Mouse (Mus musculus) CH12.LX (cell line): ENCODE measurements around the gene Fars2. TPM values are rescaled to one million over a fixed set of nuclear protein-coding genes. Genes with fewer than 3 reads are reported as not detected.

ENCODE experiments used
- DNase-seq: peaks from one replicate; pipeline ENCODE4 v3.0.0-alpha.2; 2013; ENCODE audit errors: extremely low read depth
- H3K27ac ChIP-seq: 2 replicates; pipeline ENCODE4 v1.5.1; 2012; ENCODE audit warnings: low read depth, mild to moderate bottlenecking, control low read depth, moderate library complexity; ENCODE audit not compliant: insufficient read depth
- H3K27me3 ChIP-seq: replicated peaks from 2 replicates; pipeline ENCODE3; 2012; ENCODE audit warnings: inconsistent platforms
- H3K36me3 ChIP-seq, 2 experiments: replicated peaks in 1 of 2; 2 replicates each; pipeline versions ENCODE3 to v1.6.1; 2012; ENCODE audit warnings: inconsistent platforms in 1 of 2, low read length in 1 of 2, mild to moderate bottlenecking in 1 of 2, mixed read lengths in 1 of 2, moderate library complexity in 1 of 2; ENCODE audit not compliant: control insufficient read depth in 1 of 2, insufficient read depth in 1 of 2
- H3K4me1 ChIP-seq, 2 experiments: 2 replicates each; pipeline ENCODE4 v1.6.1; 2012; ENCODE audit warnings: inconsistent platforms in 1 of 2, moderate library complexity in 1 of 2; ENCODE audit not compliant: insufficient read depth in 2 of 2, control insufficient read depth in 1 of 2
- H3K4me2 ChIP-seq: 2 replicates; pipeline ENCODE4 v1.6.1; 2012; ENCODE audit warnings: low read depth, mild to moderate bottlenecking, control low read depth; ENCODE audit not compliant: poor library complexity, insufficient read depth, severe bottlenecking
- H3K4me3 ChIP-seq, 3 experiments: fragments of 150-350 bp in 1 of 3; sonication (generic) in 1 of 3; replicated peaks in 1 of 3; 2 replicates each; pipeline versions ENCODE3 to v1.5.1; 2011 to 2012; ENCODE audit warnings: low read depth in 2 of 3, low read length in 2 of 3, mild to moderate bottlenecking in 2 of 3, moderate library complexity in 2 of 3, control low read depth in 1 of 3, improper control_type of control experiment in 1 of 3, inconsistent platforms in 1 of 3, mixed read lengths in 1 of 3; ENCODE audit not compliant: poor library complexity in 1 of 3
- H3K79me2 ChIP-seq: replicated peaks from 2 replicates; pipeline ENCODE4 v1.6.1; 2012; ENCODE audit warnings: mild to moderate bottlenecking, moderate library complexity; ENCODE audit not compliant: control insufficient read depth, poor library complexity, insufficient read depth, severe bottlenecking; ENCODE audit errors: extremely low read depth
- H3K9ac ChIP-seq: 2 replicates; pipeline ENCODE4 v1.6.1; 2012; ENCODE audit warnings: low read depth, mild to moderate bottlenecking, control low read depth, moderate library complexity; ENCODE audit not compliant: insufficient read depth
- H3K9me3 ChIP-seq: replicated peaks from 2 replicates; pipeline ENCODE3; 2012; ENCODE audit warnings: low read length, inconsistent platforms, mixed read lengths
- BHLHE40 ChIP-seq: IDR thresholded peaks from 2 replicates; pipeline ENCODE4 v1.6.1; 2011; ENCODE audit warnings: mild to moderate bottlenecking, low read depth, low read length, improper control_type of control experiment
- CHD1 ChIP-seq: IDR thresholded peaks from 2 replicates; pipeline ENCODE4 v1.6.1; 2012; ENCODE audit warnings: low read depth, low read length, improper control_type of control experiment, inconsistent platforms
- CHD2 ChIP-seq: IDR thresholded peaks from 2 replicates; pipeline ENCODE4 v1.6.1; 2011; ENCODE audit warnings: low read length, improper control_type of control experiment
- CTCF ChIP-seq, 2 experiments: IDR thresholded peaks in 1 of 2; conservative IDR thresholded peaks in 1 of 2; 2 replicates each; pipeline ENCODE4 v1.5.1; 2011 to 2012; ENCODE audit warnings: low read depth in 2 of 2, low read length in 2 of 2, improper control_type of control experiment in 1 of 2, inconsistent platforms in 1 of 2, mild to moderate bottlenecking in 1 of 2, moderate library complexity in 1 of 2
- ELF1 ChIP-seq: IDR thresholded peaks from 2 replicates; pipeline ENCODE4 v1.6.1; 2014; ENCODE audit warnings: low read depth, mild to moderate bottlenecking, inconsistent platforms, low read length, improper control_type of control experiment
- EP300 ChIP-seq: IDR thresholded peaks from 2 replicates; pipeline ENCODE4 v1.6.1; 2011; ENCODE audit warnings: low read length, improper control_type of control experiment
- GABPA ChIP-seq: IDR thresholded peaks from 2 replicates; pipeline ENCODE4 v1.6.1; 2012; ENCODE audit warnings: low read depth, low read length, improper control_type of control experiment, inconsistent platforms; ENCODE audit not compliant: insufficient replicate concordance
- HCFC1 ChIP-seq: IDR thresholded peaks from 2 replicates; pipeline ENCODE4 v1.6.1; 2012; ENCODE audit warnings: low read depth, mild to moderate bottlenecking, inconsistent platforms, low read length, improper control_type of control experiment
- JUN ChIP-seq: IDR thresholded peaks from 2 replicates; pipeline ENCODE4 v1.6.1; 2011; ENCODE audit warnings: low read depth, mild to moderate bottlenecking, low read length, improper control_type of control experiment, moderate library complexity; ENCODE audit not compliant: insufficient read depth
- KAT2A ChIP-seq: IDR thresholded peaks from 2 replicates; pipeline ENCODE4 v1.6.1; 2012; ENCODE audit warnings: low read length, improper control_type of control experiment, inconsistent platforms; ENCODE audit not compliant: insufficient replicate concordance
- MAFK ChIP-seq: IDR thresholded peaks from 2 replicates; pipeline ENCODE4 v1.6.1; 2011; ENCODE audit warnings: low read length, improper control_type of control experiment; ENCODE audit not compliant: insufficient replicate concordance
- MAX ChIP-seq: IDR thresholded peaks from 2 replicates; pipeline ENCODE4 v1.6.1; 2011; ENCODE audit warnings: low read length, improper control_type of control experiment
- MAZ ChIP-seq: IDR thresholded peaks from 2 replicates; pipeline ENCODE4 v1.6.1; 2012; ENCODE audit warnings: low read depth, mild to moderate bottlenecking, inconsistent platforms, low read length, improper control_type of control experiment, moderate library complexity
- MEF2A ChIP-seq: IDR thresholded peaks from 2 replicates; pipeline ENCODE4 v1.6.1; 2014; ENCODE audit warnings: low read depth, mild to moderate bottlenecking, inconsistent platforms, low read length, improper control_type of control experiment, borderline replicate concordance
- MYC ChIP-seq: IDR thresholded peaks from 2 replicates; pipeline ENCODE4 v1.6.1; 2011; ENCODE audit warnings: low read depth, mild to moderate bottlenecking, improper control_type of control experiment, low read length
- NRF1 ChIP-seq: IDR thresholded peaks from 2 replicates; pipeline ENCODE4 v1.6.1; 2014; ENCODE audit warnings: low read depth, mild to moderate bottlenecking, inconsistent platforms, low read length, improper control_type of control experiment, moderate library complexity
- POLR2A ChIP-seq: IDR thresholded peaks from 2 replicates; pipeline ENCODE4 v1.6.1; 2011; ENCODE audit warnings: low read depth, mild to moderate bottlenecking, improper control_type of control experiment, low read length
- POLR2AphosphoS2 ChIP-seq: IDR thresholded peaks from 2 replicates; pipeline ENCODE4 v1.6.1; 2011; ENCODE audit warnings: low read depth, low read length, improper control_type of control experiment
- RAD21 ChIP-seq: IDR thresholded peaks from 2 replicates; pipeline ENCODE4 v1.6.1; 2011; ENCODE audit warnings: low read depth, mild to moderate bottlenecking, low read length, improper control_type of control experiment, moderate library complexity
- RCOR1 ChIP-seq: conservative IDR thresholded peaks from 2 replicates; pipeline ENCODE4 v1.6.1; 2012; ENCODE audit warnings: low read depth, mild to moderate bottlenecking, inconsistent platforms, low read length, improper control_type of control experiment
- SIN3A ChIP-seq: IDR thresholded peaks from 2 replicates; pipeline ENCODE4 v1.6.1; 2012; ENCODE audit warnings: low read length, improper control_type of control experiment, inconsistent platforms
- SMC3 ChIP-seq: IDR thresholded peaks from 2 replicates; pipeline ENCODE4 v1.6.1; 2011; ENCODE audit warnings: low read depth, low read length, improper control_type of control experiment
- TCF12 ChIP-seq: IDR thresholded peaks from 2 replicates; pipeline ENCODE4 v1.6.1; 2014; ENCODE audit warnings: low read depth, mild to moderate bottlenecking, inconsistent platforms, low read length, improper control_type of control experiment
- UBTF ChIP-seq: IDR thresholded peaks from 2 replicates; pipeline ENCODE4 v1.6.1; 2012; ENCODE audit warnings: low read depth, mild to moderate bottlenecking, inconsistent platforms, low read length, improper control_type of control experiment, moderate library complexity
- USF1 ChIP-seq: IDR thresholded peaks from 2 replicates; pipeline ENCODE4 v1.6.1; 2014; ENCODE audit warnings: low read depth, mild to moderate bottlenecking, inconsistent platforms, low read length, improper control_type of control experiment
- USF2 ChIP-seq: conservative IDR thresholded peaks from 2 replicates; pipeline ENCODE4 v1.6.1; 2011; ENCODE audit warnings: low read depth, low read length, improper control_type of control experiment
- ZKSCAN1 ChIP-seq: IDR thresholded peaks from 2 replicates; pipeline ENCODE4 v1.6.1; 2012; ENCODE audit warnings: low read depth, inconsistent platforms, low read length, improper control_type of control experiment, borderline replicate concordance
- ZMIZ1 ChIP-seq: IDR thresholded peaks from 2 replicates; pipeline ENCODE4 v1.6.1; 2012; ENCODE audit warnings: low read depth, mild to moderate bottlenecking, inconsistent platforms, low read length, improper control_type of control experiment
- ZNF384 ChIP-seq: IDR thresholded peaks from 2 replicates; pipeline ENCODE4 v1.6.1; 2012; ENCODE audit warnings: low read depth, low read length, improper control_type of control experiment, inconsistent platforms
- dilution Hi-C: fragments of 300-500 bp; cut with MboI; formaldehyde crosslinking; loops from 2 replicates; pipeline ENCODE4 v1.14.3; 2020; ENCODE audit warnings: low sequenced_read_pairs; ENCODE audit not compliant: extremely low pct_unique_long_range_greater_than_20kb, extremely low pct_ligation_motif_present
- in situ Hi-C: fragments of 300-500 bp; cut with MboI; formaldehyde crosslinking; loops from 3 replicates; pipeline ENCODE4 v1.14.3; 2019; ENCODE audit warnings: low sequenced_read_pairs, low pct_ligation_motif_present, low pct_unique_long_range_greater_than_20kb, mixed read lengths
- polyA plus RNA-seq: library from polyadenylated mRNA; unstranded; fragments of >175 nt; gene quantifications from 2 replicates; pipeline ENCODE4 v1.2.1, GENCODE M21; 2012; ENCODE audit warnings: low read depth; ENCODE audit not compliant: insufficient read length
- total RNA-seq, 2 experiments: library from RNA; depleted of rRNA; stranded (reverse); fragments of 300-350 nt in 1 of 2; fragments of >200 nt in 1 of 2; gene quantifications; 2 replicates each; pipeline ENCODE4 v1.2.3; 2012 to 2014

Gene Fars2
- total and polyA plus RNA-seq, 3 experiments: 30.2 to 47.7 (median 46.4) TPM

DNA sequence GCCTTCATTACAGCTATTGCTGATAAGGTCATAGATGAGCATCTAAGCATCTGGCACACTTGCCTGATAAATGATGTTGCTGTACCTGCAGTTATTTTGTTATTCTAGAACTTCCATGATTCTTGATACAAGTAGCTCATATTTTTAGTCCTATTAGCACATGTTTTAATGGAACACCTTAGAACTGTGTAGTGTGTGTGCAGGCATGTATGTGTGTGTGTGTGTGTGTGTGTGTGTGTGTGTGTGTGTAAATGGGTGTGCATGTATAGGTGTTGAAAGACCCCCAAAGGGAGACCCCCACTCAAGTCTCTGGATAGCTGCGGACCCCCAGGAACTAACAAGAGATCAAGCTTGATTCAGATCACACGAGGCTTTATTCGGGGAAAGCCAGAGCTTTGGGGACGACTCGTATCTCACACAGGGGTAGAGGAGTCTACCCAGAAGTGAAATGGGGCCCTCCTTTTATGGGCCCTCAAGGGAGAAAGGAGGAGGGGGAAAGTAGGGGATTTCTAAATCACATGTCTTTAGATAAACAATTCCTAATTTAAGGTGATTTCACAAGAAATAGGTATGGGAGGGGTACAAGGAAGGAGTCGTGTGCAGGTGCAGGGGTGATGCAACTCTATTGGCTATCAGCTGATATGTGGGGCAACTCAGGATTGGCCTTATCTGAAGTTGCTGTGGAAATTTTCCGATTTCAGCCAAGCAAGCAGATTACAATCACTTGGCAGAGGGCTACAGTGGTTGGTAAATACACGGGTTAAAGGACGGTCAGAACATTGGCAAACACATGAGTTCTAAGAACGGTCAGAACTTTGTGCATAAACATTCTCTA is 503.5 kb downstream of the Fars2 start:
- in situ Hi-C loops: no loop called here
- no peak for DNase-seq
- no peaks in the 10 kb centered on the region for H3K79me2 ChIP-seq
- H3K27ac ChIP-seq: no peak overlapping the region
- no peak for TF ChIP-seq UBTF
- TF ChIP-seq USF1: no peak
- TF ChIP-seq ZKSCAN1: no peak
- no peak for TF ChIP-seq RAD21
- no peak for TF ChIP-seq MAFK
- no peak for TF ChIP-seq TCF12
- TF ChIP-seq ZMIZ1: no peak
- no peak for TF ChIP-seq SMC3
- TF ChIP-seq CTCF (conservative IDR thresholded peaks at IDR 0.05 in 1 of 2, IDR thresholded peaks at IDR 0.05 in 1 of 2; ENCODE audit: low read depth in 2 of 2, low read length in 2 of 2): no peak
- no peak for TF ChIP-seq EP300
- no peak for TF ChIP-seq RCOR1
- TF ChIP-seq BHLHE40: no peak
- TF ChIP-seq HCFC1: no peak
- no peak for TF ChIP-seq SIN3A
- no peak for TF ChIP-seq MAZ
- TF ChIP-seq POLR2A: no peak
- TF ChIP-seq CHD2: no peak
- TF ChIP-seq CHD1: no peak
- TF ChIP-seq ZNF384: no peak
- TF ChIP-seq NRF1: no peak
- TF ChIP-seq, all 38 proteins: peak for 0
- no peak overlapping the region for H3K4me3 ChIP-seq
- H3K4me1 ChIP-seq: 0 out of 4 replicates have a peak, but pooled peaks cover 0 to 4% of the 10 kb centered on the region in 2 experiments
- no peaks in the 10 kb centered on the region for H3K27me3 ChIP-seq
- no peak overlapping the region for H3K9ac ChIP-seq
- H3K4me2 ChIP-seq: no peak overlapping the region
- dilution Hi-C loops: no loop called here
- peaks cover 2% of the 10 kb centered on the region for H3K9me3 ChIP-seq
- no peaks in the 10 kb centered on the region for H3K36me3 ChIP-seq

DNA sequence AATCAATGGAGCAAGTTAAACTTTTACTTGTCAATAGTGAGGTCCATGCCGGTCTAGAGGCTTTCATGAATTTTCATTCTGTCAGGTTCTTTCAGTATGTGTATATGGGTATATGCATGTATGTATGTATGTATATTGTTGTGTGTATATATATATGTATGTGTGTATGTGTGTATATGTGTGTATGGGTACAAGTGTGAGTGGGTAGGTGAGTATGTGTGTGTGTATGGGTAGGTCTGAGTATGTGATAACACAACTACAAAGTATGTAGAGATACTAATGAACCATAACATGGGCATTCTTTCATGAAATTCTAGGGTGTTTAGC is 504.1 kb downstream of the Fars2 start:
- no peaks in the 10 kb centered on the region for H3K36me3 ChIP-seq
- no peaks in the 10 kb centered on the region for H3K79me2 ChIP-seq
- H3K4me1 ChIP-seq: 0 out of 4 replicates have a peak, but pooled peaks cover 0 to 4% of the 10 kb centered on the region in 2 experiments
- no peak for DNase-seq
- H3K4me3 ChIP-seq: no peak overlapping the region
- no peak for TF ChIP-seq RAD21
- TF ChIP-seq KAT2A: no peak
- TF ChIP-seq MYC: no peak
- no peak for TF ChIP-seq CHD2
- TF ChIP-seq UBTF: no peak
- no peak for TF ChIP-seq POLR2AphosphoS2
- no peak for TF ChIP-seq MAX
- TF ChIP-seq NRF1: no peak
- TF ChIP-seq ELF1: no peak
- TF ChIP-seq EP300: no peak
- no peak for TF ChIP-seq JUN
- TF ChIP-seq MEF2A: no peak
- no peak for TF ChIP-seq GABPA
- no peak for TF ChIP-seq POLR2A
- TF ChIP-seq USF2: no peak
- no peak for TF ChIP-seq USF1
- H3K4me2 ChIP-seq: no peak overlapping the region
- dilution Hi-C loops: no loop called here
- H3K9ac ChIP-seq: no peak overlapping the region
- in situ Hi-C loops: no loop called here
- no peaks in the 10 kb centered on the region for H3K27me3 ChIP-seq
- H3K27ac ChIP-seq: no peak overlapping the region
- H3K9me3 ChIP-seq: peaks cover 7% of the 10 kb centered on the region
